Mouse (Mus musculus) kidney, embryonic 15.5 days (tissue): Measurements from ENCODE around the gene Fhl3. TPM values are rescaled to one million over a fixed set of nuclear protein-coding genes. Genes with fewer than 3 reads are reported as not detected.
"Not testable (repeated sequence)": the region's sequence is repeated elsewhere in the genome, so short reads cannot be mapped to it uniquely, and the experiment has no call there.

Experiments used
- ATAC-seq: fragments of 200-750 bp; cut with Nextera tagmentation; replicated peaks from 2 replicates; pipeline ENCODE4 v1.8.0; 2017; ENCODE audit warnings: moderate TSS enrichment; ENCODE audit not compliant: low FRiP score
- H3K27ac ChIP-seq: fragments of 300-500 bp; sonication (generic); 2 replicates; pipeline ENCODE4 v1.5.1; 2015; ENCODE audit warnings: mild to moderate bottlenecking, inconsistent platforms
- H3K27me3 ChIP-seq: fragments of 300-500 bp; sonication (generic); 2 replicates; pipeline ENCODE4 v1.6.1; 2015; ENCODE audit warnings: inconsistent platforms
- H3K36me3 ChIP-seq: fragments of 300-500 bp; sonication (generic); 2 replicates; pipeline ENCODE4 v1.6.1; 2015; ENCODE audit warnings: inconsistent platforms
- H3K4me1 ChIP-seq: fragments of 300-500 bp; sonication (generic); 2 replicates; pipeline ENCODE4 v1.6.1; 2015; ENCODE audit warnings: inconsistent platforms
- H3K4me2 ChIP-seq: fragments of 300-500 bp; sonication (generic); 2 replicates; pipeline ENCODE4 v1.6.1; 2015; ENCODE audit warnings: moderate library complexity, mild to moderate bottlenecking, inconsistent platforms
- H3K4me3 ChIP-seq: fragments of 300-500 bp; sonication (generic); replicated peaks from 2 replicates; pipeline ENCODE4 v1.5.1; 2015; ENCODE audit warnings: mild to moderate bottlenecking, inconsistent platforms
- H3K9ac ChIP-seq: fragments of 300-500 bp; sonication (generic); 2 replicates; pipeline ENCODE4 v1.6.1; 2015; ENCODE audit warnings: mild to moderate bottlenecking, inconsistent platforms
- H3K9me3 ChIP-seq: fragments of 300-500 bp; sonication (generic); replicated peaks from 2 replicates; pipeline ENCODE4 v1.6.1; 2016; ENCODE audit warnings: inconsistent platforms
- WGBS: fragments of 180-500 bp; shearing (Covaris S2); methylation state at CpG from one replicate; pipeline ENCODE4 v1.1.7; 2015; ENCODE audit warnings: mixed read lengths; 5-methylcytosine and 5-hydroxymethylcytosine counted together
- polyA plus RNA-seq: library from polyadenylated mRNA; unstranded; fragments of >200 nt; fragmentation: Nextera tagmentation; extraction: Ambion mirVana; gene quantifications from 2 replicates; pipeline ENCODE4 v1.2.1, GENCODE M21; 2015

The Fhl3 gene
- polyA plus RNA-seq, 1 experiment from 2014 or later, result 12.4 TPM

DNA sequence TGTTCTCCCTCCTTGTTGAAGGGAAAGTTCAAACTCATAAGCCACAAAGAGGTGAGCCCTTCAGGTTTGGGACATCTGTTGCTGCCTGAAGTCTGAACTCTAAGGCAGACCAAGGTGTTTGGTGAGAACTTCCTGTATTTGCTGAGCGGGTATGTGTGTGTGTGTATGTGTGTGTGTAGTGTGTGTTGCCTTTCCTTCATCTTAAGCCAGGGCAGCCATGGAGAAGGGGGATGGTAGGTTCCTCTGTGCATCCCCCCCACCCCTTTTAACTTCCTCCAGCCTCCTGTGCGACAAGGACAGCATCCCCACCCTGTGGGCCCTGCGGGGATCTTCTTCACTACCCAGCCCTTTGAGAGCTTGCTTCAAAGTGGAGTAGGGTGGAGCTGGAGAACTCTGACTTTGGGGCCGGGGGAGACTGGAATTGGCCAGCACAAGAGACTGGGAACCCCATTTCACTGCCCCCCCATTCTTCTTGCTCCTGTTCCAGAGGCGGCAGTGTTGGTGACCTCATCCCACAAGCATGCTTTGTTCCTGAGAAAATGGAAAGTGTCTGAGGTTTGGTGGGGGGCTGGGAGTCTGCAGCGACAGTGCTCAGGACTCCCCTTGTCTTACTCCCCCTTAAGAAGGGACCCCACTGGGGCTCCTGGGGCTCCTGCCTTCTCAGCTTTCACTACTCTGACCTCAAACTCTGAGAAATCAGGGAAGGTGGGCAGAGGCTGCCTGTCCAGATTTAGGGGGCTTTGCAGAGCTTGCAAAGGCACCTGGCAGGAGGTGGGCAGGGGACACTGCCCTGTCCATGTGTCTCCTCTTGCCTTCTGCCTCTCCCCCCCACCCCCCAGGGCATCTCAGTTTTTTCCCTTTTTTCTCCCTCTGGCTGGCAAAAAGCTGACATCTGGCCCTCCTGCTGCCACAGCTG is 3.6 kb downstream of the Fhl3 start:
- Histone ChIP-seq H3K27ac (peak overlapping the region; percentile 95), H3K4me1 (peaks cover 81% of the 10 kb centered on the region), H3K9me3 (no peaks in the 10 kb centered on the region), H3K27me3 (no peaks in the 10 kb centered on the region), H3K36me3 (peaks cover 20% of the 10 kb centered on the region), H3K9ac (peak overlapping the region; percentile 38), H3K4me3 (peak overlapping the region; percentile 12), H3K4me2 (peak overlapping the region; percentile 48)
- no peak for ATAC-seq
- WGBS, result 10% methylated on average over 6 of the region's 6 CpGs

DNA sequence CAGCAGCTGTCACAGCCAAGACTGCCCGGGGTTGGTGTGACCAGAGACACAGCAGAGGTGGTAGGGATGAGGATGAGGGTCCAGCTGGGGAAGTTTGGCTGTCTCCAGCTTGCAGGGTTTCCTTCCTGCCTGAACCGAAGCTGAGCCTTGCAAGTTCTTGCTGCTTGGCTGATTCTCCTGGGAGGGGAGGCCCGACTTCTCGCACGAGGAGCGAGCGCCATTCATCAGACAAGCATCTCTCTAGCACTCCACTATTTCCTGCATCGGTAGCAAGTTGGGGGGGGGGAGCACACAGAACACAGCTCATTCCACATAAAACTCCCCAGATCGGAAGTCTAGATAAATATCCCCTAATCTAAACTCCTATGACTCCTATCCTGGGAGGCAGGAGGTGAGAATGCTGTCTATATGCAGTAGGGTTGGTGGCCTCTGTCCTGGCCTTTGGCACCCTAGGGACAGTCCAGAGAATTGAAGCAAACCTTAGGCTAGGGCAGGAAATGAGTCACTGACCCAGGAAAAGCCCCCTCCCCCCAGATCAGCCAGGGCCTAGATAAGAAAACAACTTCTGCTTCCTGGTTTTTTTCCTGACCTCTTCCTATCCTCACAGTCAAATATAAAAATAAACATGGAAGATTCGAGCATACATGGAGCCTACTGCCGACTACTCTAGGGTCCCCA is 4.4 kb downstream of the Fhl3 start:
- Histone ChIP-seq H3K9ac (peak overlapping the region; percentile 38), H3K9me3 (no peaks in the 10 kb centered on the region), H3K4me1 (peaks cover 84% of the 10 kb centered on the region), H3K4me2 (peak overlapping the region; percentile 48), H3K27ac (peak overlapping the region; percentile 95), H3K4me3 (0 out of 2 replicates have a peak overlapping the region, but pooled peaks have one; percentile 12), H3K36me3 (peaks cover 20% of the 10 kb centered on the region), H3K27me3 (no peaks in the 10 kb centered on the region)
- peak; percentile 16; the same call in 1 of the 2 replicates for ATAC-seq
- WGBS, result 6% methylated on average over 11 of the region's 11 CpGs

DNA sequence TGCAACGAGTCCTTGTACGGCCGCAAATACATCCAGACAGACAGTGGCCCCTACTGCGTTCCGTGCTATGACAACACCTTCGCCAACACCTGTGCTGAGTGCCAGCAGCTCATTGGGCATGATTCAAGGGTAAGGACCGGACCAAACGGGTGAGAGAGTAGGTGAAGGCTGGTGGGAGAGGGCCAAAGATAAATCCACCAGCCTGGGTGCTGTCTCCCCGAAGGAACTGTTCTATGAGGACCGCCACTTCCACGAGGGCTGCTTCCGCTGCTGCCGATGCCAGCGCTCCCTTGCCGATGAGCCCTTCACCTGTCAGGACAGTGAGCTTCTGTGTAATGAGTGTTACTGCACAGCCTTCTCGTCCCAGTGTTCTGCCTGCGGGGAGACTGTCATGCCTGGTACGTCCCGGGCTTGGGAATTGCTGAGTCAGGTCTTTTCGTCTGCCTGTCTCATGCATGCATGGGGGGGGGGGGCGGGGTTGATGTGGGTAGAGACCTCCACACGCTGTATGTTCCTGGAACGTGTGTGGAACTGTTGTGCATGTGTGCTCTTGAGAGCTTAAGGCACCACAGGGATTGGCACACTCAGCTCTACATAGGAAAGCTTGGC is 5.3 kb downstream of the Fhl3 start:
- Histone ChIP-seq H3K9me3 (no peaks in the 10 kb centered on the region), H3K4me1 (peaks cover 86% of the 10 kb centered on the region), H3K27ac (peak overlapping the region; percentile 95), H3K4me2 (peak overlapping the region; percentile 48), H3K9ac (no peak overlapping the region), H3K27me3 (no peaks in the 10 kb centered on the region), H3K4me3 (no peak overlapping the region), H3K36me3 (peaks cover 20% of the 10 kb centered on the region)
- no peak for ATAC-seq
- WGBS, result 82% methylated on average over 23 of the region's 23 CpGs

DNA sequence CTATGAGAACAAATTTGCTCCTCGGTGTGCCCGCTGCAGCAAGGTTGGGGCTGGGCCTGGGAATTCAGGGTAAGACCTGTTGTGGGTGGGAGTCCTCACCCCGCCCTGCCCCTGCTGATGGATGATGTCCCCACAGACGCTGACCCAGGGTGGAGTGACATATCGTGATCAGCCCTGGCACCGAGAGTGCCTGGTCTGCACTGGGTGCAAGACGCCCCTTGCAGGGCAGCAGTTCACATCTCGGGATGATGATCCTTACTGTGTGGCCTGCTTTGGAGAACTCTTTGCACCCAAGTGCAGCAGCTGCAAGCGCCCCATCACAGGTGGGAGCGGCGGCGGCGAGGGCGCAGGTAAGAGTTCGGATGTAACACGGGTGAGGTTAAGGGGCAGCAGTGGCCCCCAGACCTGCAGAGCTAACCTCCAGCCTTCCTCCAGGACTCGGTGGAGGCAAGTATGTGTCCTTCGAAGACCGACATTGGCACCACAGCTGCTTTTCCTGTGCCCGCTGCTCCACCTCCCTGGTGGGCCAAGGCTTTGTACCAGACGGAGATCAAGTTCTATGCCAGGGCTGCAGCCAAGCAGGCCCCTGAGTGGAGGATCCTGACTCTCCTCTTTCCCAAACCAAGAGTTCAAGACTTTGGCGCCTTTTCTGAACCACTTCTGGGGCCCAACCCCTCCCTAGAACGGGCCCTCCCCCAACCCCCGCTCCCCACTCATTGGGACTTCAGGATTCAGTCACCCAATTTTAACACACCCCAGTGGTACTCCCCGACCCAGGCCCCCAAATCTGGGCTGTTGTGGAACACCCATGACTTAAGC is 7.1 kb downstream of the Fhl3 start:
- H3K27ac ChIP-seq, result peak overlapping the region; percentile 94; the same call in 1 of the 2 replicates
- peaks cover 20% of the 10 kb centered on the region for H3K36me3 ChIP-seq
- H3K9ac ChIP-seq, H3K4me2 ChIP-seq, H3K4me3 ChIP-seq, H3K27me3 ChIP-seq, ATAC-seq, H3K9me3 ChIP-seq: not testable (repeated sequence)
- 91% methylated on average over 25 of the region's 25 CpGs for WGBS
- H3K4me1 ChIP-seq, result peaks cover 71% of the 10 kb centered on the region

DNA sequence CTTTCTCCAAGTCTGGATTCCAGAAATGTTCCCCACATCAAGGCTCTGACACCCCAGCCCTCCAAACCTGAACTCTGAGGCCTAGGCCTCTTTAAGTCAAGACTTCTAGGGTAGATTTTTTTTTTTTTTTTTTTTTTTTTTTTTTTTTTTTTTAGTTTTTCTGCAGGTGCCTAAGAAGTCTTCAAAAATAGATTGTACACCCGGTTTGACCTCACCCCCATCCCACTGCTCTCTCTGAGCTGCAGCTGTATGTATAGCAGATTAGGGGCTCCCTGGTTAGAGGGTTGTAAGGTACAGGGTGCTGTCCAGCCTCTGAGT is 7.7 kb downstream of the Fhl3 start:
- H3K4me1 ChIP-seq, result peaks cover 68% of the 10 kb centered on the region
- H3K36me3 ChIP-seq, result peaks cover 20% of the 10 kb centered on the region
- not testable (repeated sequence) for H3K9ac ChIP-seq, H3K9me3 ChIP-seq, H3K27me3 ChIP-seq, ATAC-seq
- 20% methylated on average over 1 of the region's 1 CpGs for WGBS
- peak overlapping the region; percentile 94 for H3K27ac ChIP-seq
- H3K4me3 ChIP-seq, result peak overlapping the region; percentile 42
- peak overlapping the region; percentile 75 for H3K4me2 ChIP-seq

DNA sequence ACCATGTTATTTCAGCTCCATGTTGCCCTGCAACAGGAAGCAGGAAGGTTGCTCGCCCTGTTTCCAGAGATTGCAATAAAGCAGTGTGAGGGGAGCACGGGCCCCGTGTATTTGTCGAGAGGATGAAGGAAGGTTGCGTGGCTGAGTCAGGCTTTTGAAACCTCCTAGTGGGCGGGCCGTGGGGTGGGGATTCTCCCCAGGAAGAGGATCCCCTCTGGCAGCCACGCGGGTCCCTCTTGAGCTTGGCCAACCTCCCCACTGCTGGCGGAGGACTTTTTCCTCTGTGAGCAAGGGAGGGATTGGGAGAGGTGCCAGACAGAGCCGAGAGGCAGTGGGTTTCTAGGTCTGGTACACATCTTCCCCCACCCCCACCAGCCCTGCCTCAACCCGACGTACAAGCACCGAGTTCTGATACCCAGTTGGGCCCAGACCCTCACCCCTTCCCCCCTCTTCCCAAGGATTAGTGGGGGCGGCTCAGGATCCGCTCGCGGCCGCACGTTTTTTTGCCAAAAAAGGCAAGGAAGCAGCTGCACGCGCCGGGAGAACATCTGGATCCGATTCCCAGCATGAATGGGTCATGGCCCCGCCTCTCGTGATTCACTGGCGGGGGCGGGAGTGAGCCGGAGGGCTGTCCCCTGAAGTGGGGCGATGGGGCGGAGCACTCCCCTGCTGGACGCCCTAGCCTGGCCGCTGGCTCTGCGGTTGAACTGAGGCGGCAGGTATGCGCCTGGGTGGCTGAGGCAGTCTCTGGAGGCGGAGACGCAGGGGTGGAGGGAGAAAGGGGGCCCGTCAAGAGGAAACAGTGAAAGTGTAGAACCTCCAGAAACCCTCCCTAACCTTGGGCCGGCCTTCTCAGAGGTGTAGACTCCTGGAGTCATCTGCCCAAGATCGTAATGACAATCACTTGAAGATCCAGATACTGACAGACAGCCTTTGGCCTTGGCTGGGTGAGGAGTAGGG is 8.3 kb downstream of the Fhl3 start:
- WGBS, result 2% methylated on average over 41 of the region's 41 CpGs
- Histone ChIP-seq H3K4me2 (peak overlapping the region; percentile 75), H3K9me3 (no peaks in the 10 kb centered on the region), H3K36me3 (peaks cover 20% of the 10 kb centered on the region), H3K4me3 (peak overlapping the region; percentile 42), H3K27me3 (no peaks in the 10 kb centered on the region), H3K9ac (0 out of 2 replicates have a peak overlapping the region, but pooled peaks have one; percentile 30), H3K27ac (peak overlapping the region; percentile 94), H3K4me1 (peaks cover 61% of the 10 kb centered on the region)
- peak; percentile 88 for ATAC-seq

DNA sequence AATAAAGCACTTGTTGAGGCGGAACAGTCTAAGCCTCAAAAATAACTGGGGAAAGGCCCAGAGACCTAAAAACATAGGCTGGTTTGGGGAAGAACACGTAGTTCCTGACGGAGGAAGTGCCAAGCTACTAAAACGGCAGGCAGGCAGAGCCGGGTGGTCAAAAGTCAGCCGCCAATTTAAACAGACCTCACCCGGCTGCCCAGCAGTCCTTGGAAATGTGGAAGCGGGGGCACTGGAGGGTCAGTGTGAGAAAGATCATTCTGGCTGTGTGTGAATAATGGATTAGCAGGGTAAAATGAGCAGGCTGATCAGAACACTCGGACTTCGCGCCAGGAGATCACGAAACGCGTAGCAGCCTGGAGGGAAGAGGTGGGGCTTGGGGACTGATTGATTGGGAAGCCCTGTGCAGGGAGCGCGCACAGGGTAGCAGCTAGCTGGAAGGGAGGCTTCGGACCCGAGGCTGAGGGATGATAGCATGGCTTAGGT is 9.5 kb downstream of the Fhl3 start:
- peak overlapping the region; percentile 75 for H3K4me2 ChIP-seq
- H3K27me3 ChIP-seq, result no peaks in the 10 kb centered on the region
- H3K9me3 ChIP-seq, result no peaks in the 10 kb centered on the region
- no peak for ATAC-seq
- H3K4me3 ChIP-seq, result peak overlapping the region; percentile 29
- H3K9ac ChIP-seq, result peak overlapping the region; percentile 37; the same call in 1 of the 2 replicates
- H3K36me3 ChIP-seq, result peaks cover 20% of the 10 kb centered on the region
- peak overlapping the region; percentile 94 for H3K27ac ChIP-seq
- 4% methylated on average over 18 of the region's 18 CpGs for WGBS
- peaks cover 52% of the 10 kb centered on the region for H3K4me1 ChIP-seq

DNA sequence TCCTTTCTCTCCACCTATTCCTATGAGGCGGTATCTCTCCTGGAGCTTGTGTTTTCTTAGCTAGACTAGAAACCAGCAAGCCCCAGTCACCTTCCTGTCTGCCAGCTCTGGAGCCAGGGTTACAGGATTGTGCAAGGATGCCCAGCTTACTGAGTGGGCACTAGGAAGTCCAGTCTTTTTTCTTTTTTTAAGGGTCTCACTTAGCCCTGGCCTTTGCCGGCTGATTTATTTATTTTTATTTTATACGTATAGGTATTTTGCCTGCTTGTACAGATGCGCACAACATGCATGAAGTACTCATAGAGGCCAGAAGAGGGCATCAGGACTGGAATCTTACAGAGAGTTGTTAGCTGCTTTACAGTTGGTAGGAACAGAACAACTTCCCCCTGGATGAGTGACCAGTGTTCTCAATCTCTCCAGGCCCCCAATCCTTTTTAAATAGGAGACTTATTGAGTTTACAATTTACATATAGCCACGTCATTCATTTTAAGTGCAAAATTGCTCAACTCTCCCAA is 10.3 kb downstream of the Fhl3 start:
- no peak overlapping the region for H3K4me3 ChIP-seq
- H3K27me3 ChIP-seq, result no peaks in the 10 kb centered on the region
- H3K9me3 ChIP-seq, result no peaks in the 10 kb centered on the region
- peak overlapping the region; percentile 75; the same call in 1 of the 2 replicates for H3K4me2 ChIP-seq
- no peak overlapping the region for H3K27ac ChIP-seq
- ATAC-seq, result no peak
- H3K9ac ChIP-seq, result no peak overlapping the region
- WGBS, result 13% methylated on average over 5 of the region's 5 CpGs
- peaks cover 51% of the 10 kb centered on the region for H3K4me1 ChIP-seq
- peaks cover 20% of the 10 kb centered on the region for H3K36me3 ChIP-seq

DNA sequence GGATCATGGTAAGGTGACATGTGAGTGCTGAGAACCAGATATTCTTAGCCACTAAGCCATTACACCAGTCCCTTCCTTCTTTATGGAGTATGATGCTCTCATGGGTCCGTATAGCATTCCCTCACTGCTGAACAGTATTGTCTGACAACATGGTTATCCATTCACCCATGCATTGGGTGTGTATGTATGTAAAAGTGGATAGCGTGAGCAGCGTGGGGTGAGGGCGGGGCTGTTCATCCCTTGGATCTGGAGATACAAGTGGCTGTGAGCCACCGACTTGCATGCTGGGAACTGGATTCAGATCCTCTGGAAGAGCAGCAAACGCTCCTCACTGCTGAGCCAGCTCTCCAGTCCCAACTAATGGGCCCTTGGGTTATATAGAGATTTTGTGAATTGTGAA is 12.1 kb downstream of the Fhl3 start:
- H3K27ac ChIP-seq, result no peak overlapping the region
- H3K36me3 ChIP-seq, result peaks cover 23% of the 10 kb centered on the region
- H3K4me1 ChIP-seq, result peaks cover 46% of the 10 kb centered on the region
- no peaks in the 10 kb centered on the region for H3K9me3 ChIP-seq
- no peak for ATAC-seq
- H3K4me2 ChIP-seq, result no peak overlapping the region
- H3K4me3 ChIP-seq, result no peak overlapping the region
- H3K9ac ChIP-seq, result no peak overlapping the region
- 85% methylated on average over 6 of the region's 6 CpGs for WGBS
- no peaks in the 10 kb centered on the region for H3K27me3 ChIP-seq

DNA sequence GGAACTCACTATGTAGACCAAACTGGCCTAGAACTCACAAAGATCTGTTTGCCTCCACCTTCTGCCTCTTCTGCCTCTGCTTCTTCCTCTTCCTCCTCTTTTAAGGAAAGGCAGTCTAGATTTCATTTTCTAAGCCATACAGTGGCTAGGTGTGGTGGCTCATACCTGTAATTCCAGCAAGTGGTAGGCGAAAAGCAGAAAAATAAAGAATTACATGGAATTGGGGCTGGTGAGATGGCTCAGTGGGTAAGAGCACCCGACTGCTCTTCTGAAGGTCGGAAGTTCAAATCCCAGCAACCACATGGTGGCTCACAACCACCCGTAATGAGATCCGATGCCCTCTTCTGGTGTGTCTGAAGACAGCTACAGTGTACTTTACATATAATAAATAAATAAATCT is 13.3 kb downstream of the Fhl3 start:
- peaks cover 32% of the 10 kb centered on the region for H3K36me3 ChIP-seq
- H3K4me2 ChIP-seq, H3K9ac ChIP-seq, H3K27me3 ChIP-seq, ATAC-seq, H3K4me3 ChIP-seq, H3K27ac ChIP-seq, H3K9me3 ChIP-seq: not testable (repeated sequence)
- 71% methylated on average over 5 of the region's 5 CpGs for WGBS
- H3K4me1 ChIP-seq, result peaks cover 37% of the 10 kb centered on the region
